Mouse (Mus musculus) adrenal gland, adult 18-20 months (tissue): Measurements from ENCODE around the gene Adat3. TPM values are rescaled to one million over a fixed set of nuclear protein-coding genes. Genes with fewer than 3 reads are reported as not detected.
"Not testable (repeated sequence)": the region's sequence is repeated elsewhere in the genome, so short reads cannot be mapped to it uniquely, and the experiment has no call there.

Source experiments
- DNase-seq, 2 experiments: peaks; one replicate each; pipeline ENCODE4 v3.0.0; 2021 to 2022; ENCODE audit warnings: low spot score in 2 of 2
- total RNA-seq, 2 experiments: library from RNA; stranded (reverse); gene quantifications; 1 replicate in 1 of 2; 2 replicates in 1 of 2; pipeline ENCODE4 v1.2.3; 2021

The Adat3 gene
- total RNA-seq, 2 experiments from 2014 or later = 1.8 to 2.1 TPM

GRCm38 (mm10) chr10:80578131-80578750, 24.4 kb upstream of the Adat3 start:
- DNase-seq = peak; percentile 76 to 82

DNA sequence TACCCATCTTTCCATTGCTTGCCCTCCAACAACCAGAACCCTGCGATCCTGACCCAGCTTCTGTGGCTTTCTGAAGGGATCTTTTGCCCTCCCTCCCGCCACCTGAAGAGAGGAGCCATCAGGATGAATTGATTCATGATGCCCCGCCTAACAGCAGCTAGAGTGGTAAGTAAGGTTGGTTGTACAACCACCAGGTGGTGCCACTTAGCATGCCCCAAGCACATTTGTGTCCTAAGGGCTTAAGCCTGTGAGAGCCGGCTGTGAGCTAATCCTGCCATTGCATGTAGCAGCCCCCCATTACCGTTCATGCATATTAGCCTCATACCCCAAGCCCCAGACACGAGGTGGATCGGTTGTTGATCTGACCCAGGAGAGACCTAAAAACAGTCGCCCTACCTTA, 23.8 kb upstream of the Adat3 start:
- DNase-seq = peak; percentile 42 to 49

- no peak for DNase-seq
Measured at GRCm38 (mm10) chr10:80583047-80583446, 19.6 kb upstream of the Adat3 start.

GRCm38 (mm10) chr10:80584045-80584488, 18.6 kb upstream of the Adat3 start:
- peak in 1 of 2 experiments; percentile 38 for DNase-seq

DNA sequence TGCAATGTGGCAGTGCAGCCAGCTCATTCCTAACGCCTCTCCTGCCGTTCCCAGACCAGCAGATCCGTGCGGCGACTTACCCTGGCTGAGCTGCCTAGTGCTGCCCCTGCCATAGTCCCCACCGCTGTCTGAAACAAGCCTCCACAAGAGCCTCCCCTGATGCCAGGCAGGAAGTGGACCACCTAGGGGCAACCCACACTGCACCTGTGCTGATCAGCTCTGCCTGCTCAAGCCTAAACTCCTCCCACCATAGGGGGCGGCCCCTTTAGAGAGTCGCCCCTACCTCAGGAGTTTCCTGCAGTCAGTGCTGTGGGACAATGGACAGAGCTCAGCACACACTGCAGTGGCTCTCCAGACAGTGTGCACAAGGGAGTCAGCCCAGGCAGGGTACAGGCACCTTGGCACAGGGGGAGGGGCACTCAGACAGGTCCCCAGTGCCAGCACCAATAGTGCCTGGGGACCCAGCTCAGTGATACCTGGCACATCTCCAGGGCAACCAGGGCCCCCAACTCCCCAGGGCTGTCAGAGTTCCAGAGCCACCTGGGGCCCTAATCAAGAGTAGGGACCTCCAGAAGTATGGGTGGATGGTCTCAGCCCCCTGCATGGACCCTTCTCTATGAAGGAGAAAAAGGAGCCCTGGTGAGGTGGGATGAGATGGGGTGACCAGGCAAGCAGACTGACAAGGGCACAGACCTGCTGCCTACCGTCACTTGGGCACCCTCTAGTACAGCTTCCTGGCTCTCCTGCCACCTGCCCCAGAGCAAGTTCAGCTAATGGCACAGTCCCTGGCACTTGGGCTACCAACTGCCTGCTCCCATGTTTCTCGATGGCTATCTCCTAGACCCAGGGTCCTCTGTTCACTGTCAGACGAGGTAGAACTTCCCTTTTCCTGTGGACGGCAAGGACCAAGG, 17.8 kb upstream of the Adat3 start:
- DNase-seq = no peak

DNA sequence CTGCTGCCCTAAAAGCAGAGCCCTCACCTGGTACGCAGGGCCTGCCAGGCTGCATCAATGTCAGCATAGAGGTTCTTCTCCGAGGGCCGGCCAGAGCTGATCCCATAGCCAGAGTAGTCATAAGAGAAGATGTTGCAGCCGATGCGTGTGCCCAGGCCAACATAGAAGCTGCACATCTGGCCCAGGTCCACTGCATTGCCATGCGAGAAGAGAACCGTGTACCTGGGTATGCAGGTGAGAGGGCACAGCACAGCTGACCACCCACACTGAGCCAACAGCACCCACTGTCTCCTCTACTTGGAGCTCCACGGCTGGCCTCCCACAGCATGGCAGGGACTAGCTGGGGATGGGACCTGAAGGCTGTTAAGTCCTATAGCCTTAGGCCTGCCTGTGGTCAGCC, 17.1 kb upstream of the Adat3 start:
- no peak for DNase-seq

DNA sequence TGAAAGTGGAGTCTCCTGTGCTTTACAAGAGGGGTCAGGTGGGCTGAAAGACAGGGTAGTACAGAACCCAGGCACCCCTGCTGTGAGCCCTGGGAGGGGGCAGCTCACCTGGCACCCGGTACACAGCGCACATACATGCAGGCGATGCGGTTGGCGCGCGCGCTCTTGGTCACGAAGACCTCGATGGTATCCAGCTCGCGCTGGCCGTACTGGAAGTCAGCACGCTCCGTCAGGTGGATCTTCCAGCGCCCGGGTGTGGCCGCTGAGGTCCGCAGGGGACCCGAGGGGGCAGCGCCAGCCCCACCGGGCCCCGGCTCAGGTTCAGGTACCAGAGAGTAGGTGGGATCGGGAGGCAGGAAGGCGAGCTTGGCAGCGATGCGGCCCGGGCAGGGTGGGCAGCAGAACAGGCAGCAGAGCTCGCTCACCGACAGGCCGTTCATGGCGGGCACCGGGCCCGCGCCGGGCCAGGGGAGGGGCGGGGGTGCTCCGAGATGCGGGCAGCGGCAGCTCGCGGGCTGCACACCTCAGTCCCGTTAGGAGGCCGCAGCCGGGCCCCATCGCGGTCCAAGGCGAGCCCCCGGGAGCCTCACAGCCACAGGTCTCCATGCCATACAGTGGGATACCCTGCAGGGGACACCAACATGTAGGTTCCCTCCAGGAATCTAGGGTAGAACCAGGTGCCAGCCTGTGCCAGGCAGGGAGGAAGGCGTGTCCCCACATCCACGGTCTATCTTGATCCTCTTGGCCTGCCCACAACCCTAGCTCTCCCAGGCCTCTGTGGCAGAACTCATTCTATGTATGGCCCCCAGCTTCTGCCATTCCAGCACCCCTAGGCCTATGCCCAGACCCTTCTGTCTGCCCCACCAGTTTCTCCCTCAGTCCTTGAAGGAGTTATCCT, 16.0 kb upstream of the Adat3 start:
- peak in 1 of 2 experiments; percentile 38 for DNase-seq

DNA sequence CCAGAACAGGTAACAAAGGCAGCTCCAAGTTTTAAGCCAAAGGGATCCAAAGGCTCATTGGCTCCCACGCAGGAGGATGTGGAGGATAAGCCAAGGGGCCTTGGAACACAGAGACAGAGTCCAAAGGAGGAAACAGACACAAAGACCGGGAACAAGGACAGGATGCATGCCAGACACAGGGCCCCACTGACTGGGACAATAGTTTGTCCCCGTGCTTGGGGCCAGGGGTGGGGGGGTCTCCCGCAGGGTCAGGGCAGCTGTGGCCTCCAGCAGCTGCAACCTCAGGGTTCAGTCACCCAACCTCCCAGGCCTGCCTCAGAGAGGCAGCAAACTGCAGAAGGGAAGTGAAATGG, 15.4 kb upstream of the Adat3 start:
- DNase-seq = peak in 1 of 2 experiments; percentile 25

GRCm38 (mm10) chr10:80589127-80589878, 13.4 kb upstream of the Adat3 start:
- peak in 1 of 2 experiments; percentile 25 for DNase-seq

GRCm38 (mm10) chr10:80589879-80590854, 12.5 kb upstream of the Adat3 start, which contains the start of gene Abhd17a:
TSS of gene Abhd17a (minus strand) at chr10:80590341.
- DNase-seq = peak; percentile 87 to 93

DNA sequence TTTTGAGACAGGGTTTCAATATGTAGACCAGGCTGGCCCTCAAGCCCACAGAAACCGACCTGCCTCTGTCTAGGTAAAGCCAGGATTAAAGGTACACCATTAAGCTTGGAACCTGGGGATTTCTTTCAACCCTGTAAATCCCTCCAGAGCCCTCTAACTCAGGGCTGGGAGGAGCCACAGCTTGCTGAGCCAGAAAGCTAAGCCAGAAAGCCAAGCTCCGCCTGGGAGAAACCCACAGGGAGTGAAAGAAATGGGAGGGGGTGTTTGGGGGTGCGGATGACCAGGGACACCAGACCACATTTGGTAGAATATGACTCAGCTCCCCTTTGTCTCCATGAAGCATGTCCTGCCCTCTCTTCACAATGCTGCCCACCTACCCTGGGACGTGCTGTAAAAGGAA, 6.4 kb upstream of the Adat3 start:
- no peak for DNase-seq

- no peak for DNase-seq
Measured at GRCm38 (mm10) chr10:80603364-80603763, 684 bp downstream of the Adat3 start.

- DNase-seq = no peak
Measured at GRCm38 (mm10) chr10:80604001-80604509, 1.4 kb downstream of the Adat3 start.

DNA sequence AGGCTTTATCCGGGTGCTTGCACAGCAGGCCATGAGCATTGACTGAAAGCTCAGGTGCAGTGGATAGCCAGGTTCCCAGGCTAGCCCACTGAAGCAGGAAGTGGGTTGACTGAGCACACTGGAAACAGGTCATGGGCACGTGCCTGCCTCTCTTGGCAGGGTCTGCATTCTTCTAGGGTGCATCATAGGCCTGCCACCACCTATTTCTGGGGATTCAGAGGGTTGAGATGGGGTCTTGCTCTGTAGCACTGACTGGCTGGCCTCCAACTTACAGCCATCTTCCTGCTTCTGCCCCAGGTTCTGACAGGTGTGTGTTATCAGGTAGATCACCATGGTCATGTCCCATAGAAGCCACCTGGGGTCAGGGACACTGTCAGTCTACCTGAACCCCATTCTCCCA, 2.3 kb downstream of the Adat3 start:
- no peak for DNase-seq

DNA sequence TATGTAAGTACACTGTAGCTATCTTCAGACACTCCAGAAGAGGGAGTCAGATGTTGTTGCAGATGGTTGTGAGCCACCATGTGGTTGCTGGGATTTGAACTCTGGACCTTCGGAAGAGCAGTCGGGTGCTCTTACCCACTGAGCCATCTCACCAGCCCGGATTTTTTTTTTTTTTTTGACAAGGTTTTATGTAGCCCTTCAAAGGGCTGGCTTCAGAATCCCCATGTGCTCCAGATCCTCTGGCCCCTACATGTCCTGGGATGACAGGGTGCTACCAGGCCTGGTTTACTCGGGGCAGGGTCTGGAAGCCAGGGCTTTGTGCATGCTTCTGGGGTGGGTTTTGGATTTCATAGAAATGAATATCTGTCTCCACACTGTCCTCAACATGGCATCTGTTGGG, 3.0 kb downstream of the Adat3 start, which contains the start of gene Gm49322:
TSS of gene Gm49322 (plus strand) at position 301 of the 400 bp plus-strand sequence.
- DNase-seq = not testable (repeated sequence)

DNA sequence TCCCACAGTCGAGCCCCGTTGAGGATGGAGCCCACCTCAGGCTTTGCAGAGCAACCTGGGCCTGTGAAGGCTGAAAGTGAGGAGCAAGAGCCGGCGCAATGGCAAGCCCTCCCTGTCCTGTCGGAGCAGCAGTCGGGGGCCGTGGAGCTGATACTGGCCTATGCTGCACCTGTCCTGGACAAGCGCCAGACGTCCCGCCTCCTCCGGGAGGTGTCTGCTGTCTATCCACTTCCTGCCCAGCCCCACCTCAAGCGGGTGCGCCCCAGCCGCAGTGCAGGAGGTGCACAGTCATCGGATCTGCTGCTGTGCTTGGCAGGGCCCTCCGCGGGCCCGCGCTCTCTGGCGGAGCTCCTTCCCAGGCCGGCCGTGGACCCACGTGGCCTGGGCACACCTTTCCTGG, 3.6 kb downstream of the Adat3 start:
- DNase-seq = no peak

DNA sequence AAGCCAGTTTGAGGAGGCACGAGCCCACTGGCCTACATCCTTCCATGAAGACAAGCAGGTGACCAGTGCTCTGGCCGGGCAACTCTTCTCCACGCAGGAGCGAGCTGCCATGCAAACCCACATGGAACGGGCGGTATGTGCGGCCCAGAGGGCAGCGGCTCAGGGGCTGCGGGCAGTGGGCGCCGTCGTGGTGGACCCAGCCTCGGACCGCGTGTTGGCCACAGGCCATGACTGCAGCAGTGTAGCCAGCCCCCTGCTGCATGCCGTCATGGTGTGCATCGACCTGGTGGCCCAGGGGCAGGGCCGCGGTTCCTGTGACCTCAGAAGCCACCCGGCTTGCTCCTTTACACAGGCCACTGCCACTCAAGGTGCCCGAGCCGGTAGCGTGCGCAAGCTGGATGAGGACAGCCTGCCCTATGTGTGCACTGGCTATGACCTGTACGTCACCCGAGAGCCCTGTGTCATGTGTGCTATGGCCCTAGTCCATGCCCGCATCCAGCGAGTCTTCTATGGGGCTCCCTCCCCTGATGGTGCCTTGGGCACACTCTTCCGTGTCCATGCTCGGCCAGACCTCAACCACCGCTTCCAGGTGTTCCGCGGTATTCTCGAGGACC, 4.2 kb downstream of the Adat3 start:
- peak in 1 of 2 experiments; percentile 16 for DNase-seq

- peak in 1 of 2 experiments; percentile 14 for DNase-seq
Measured at GRCm38 (mm10) chr10:80608435-80608834, 5.8 kb downstream of the Adat3 start.
